Mouse (Mus musculus): ENCODE results near the gene Hhipl1. TPM values are rescaled to one million over a fixed set of nuclear protein-coding genes. Genes with fewer than 3 reads are reported as not detected.
A peak's percentile ranks its signal among the peaks of the same experiment; 100 is the strongest.

Hhipl1 gene
- polyA plus RNA-seq, 1 experiment from 2014 or later = 0.43 TPM

DNA sequence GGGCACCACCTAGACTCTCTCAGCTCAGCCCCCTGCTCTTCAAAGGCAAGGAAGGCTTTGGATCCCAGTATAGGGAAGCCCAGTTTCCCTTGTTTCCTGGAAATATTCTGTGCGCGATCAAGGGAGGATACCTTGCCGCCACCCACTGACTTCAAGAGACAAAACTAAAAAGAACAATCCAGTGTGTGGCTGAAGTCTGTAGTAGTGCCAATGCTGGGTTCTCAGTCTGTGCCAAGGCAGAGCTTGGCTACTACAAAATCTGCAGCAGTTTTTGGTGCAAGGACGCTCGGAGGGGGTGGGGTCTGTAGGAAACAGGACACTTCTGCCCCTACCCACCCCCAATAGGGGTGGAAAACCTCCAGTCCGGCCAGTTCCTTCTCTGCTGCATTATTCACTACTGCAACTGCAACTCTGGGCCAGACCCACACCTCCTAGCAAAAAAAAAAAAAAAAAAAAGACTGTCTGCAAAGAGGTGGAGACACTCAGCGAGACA, 33.9 kb upstream of the Hhipl1 start:
- Histone ChIP-seq H3K4me3 (replicated peaks; ENCODE audit: low read depth, low read length) (no peak overlapping the region), H3K4me1 (replicated peaks; ENCODE audit: insufficient read depth, low read length) (peaks cover 49% of the 10 kb centered on the region)

GRCm38 (mm10) chr12:108273466-108274312, 32.4 kb upstream of the Hhipl1 start:
- WGBS = 7% methylated on average over 21 of the region's 21 CpGs
- Histone ChIP-seq H3K27me3 (ENCODE audit: insufficient read depth, low read length) (no peaks in the 10 kb centered on the region), H3K4me2 (ENCODE audit: low read length) (peak overlapping the region; percentile 98), H3K9me3 (replicated peaks; ENCODE audit: low read length) (no peaks in the 10 kb centered on the region), H3K4me3 (replicated peaks; ENCODE audit: low read depth, low read length) (peak overlapping the region; percentile 69), H3K27ac (no peak overlapping the region), H3K36me3 (ENCODE audit: insufficient read depth, low read length) (no peaks in the 10 kb centered on the region), H3K4me1 (replicated peaks; ENCODE audit: insufficient read depth, low read length) (peaks cover 53% of the 10 kb centered on the region), H3K9ac (ENCODE audit: low read depth, low read length) (peak overlapping the region; percentile 79)
- no peak for ATAC-seq (replicated peaks; ENCODE audit: low FRiP score, low read depth)
- TF ChIP-seq CTCF (IDR thresholded peaks at IDR 0.05; ENCODE audit: low read depth) = no peak
- DNase-seq (ENCODE audit: low spot score) = no peak

More for the DNA sequence above, 33.9 kb upstream of the Hhipl1 start:
- ATAC-seq (replicated peaks; ENCODE audit: low FRiP score, low read depth) (no peak), DNase-seq (ENCODE audit: low spot score) (no peak)
- WGBS = 50% methylated on average over 7 of the region's 7 CpGs
- no peaks in the 10 kb centered on the region for H3K9me3 ChIP-seq (replicated peaks; ENCODE audit: low read length)
- H3K4me2 ChIP-seq (ENCODE audit: low read length) = peak overlapping the region; percentile 98
- TF ChIP-seq CTCF (IDR thresholded peaks at IDR 0.05; ENCODE audit: low read depth) = no peak
- no peaks in the 10 kb centered on the region for H3K27me3 ChIP-seq (ENCODE audit: insufficient read depth, low read length)
- H3K27ac ChIP-seq = no peak overlapping the region
- H3K9ac ChIP-seq (ENCODE audit: low read depth, low read length) = no peak overlapping the region
- H3K36me3 ChIP-seq (ENCODE audit: insufficient read depth, low read length) = no peaks in the 10 kb centered on the region

DNA sequence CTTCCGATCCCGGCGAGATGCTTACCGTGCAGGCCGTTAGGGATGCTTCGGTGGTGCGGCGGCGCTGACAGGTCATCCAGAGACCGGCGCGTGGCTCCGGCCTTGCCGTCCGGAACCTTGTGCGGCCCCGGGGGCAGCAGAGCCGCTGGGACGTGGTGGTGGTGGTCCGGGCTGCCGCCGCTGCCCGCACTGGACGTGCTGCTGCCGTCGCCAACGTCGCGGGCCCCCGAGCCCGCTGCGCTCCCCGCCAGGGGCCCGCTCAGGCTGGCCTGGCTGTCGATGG, 31.8 kb upstream of the Hhipl1 start:
- peak overlapping the region; percentile 98 for H3K4me2 ChIP-seq (ENCODE audit: low read length)
- peak overlapping the region; percentile 69 for H3K4me3 ChIP-seq (replicated peaks; ENCODE audit: low read depth, low read length)
- no peak for DNase-seq (ENCODE audit: low spot score)
- ATAC-seq (replicated peaks; ENCODE audit: low FRiP score, low read depth) = no peak
- WGBS = under 1% methylated on average over 35 of the region's 35 CpGs
- TF ChIP-seq CTCF (IDR thresholded peaks at IDR 0.05; ENCODE audit: low read depth) = no peak
- H3K4me1 ChIP-seq (replicated peaks; ENCODE audit: insufficient read depth, low read length) = peaks cover 53% of the 10 kb centered on the region
- no peak overlapping the region for H3K27ac ChIP-seq
- H3K9ac ChIP-seq (ENCODE audit: low read depth, low read length) = peak overlapping the region; percentile 79
- no peaks in the 10 kb centered on the region for H3K27me3 ChIP-seq (ENCODE audit: insufficient read depth, low read length)
- H3K36me3 ChIP-seq (ENCODE audit: insufficient read depth, low read length) = no peaks in the 10 kb centered on the region
- H3K9me3 ChIP-seq (replicated peaks; ENCODE audit: low read length) = no peaks in the 10 kb centered on the region

DNA sequence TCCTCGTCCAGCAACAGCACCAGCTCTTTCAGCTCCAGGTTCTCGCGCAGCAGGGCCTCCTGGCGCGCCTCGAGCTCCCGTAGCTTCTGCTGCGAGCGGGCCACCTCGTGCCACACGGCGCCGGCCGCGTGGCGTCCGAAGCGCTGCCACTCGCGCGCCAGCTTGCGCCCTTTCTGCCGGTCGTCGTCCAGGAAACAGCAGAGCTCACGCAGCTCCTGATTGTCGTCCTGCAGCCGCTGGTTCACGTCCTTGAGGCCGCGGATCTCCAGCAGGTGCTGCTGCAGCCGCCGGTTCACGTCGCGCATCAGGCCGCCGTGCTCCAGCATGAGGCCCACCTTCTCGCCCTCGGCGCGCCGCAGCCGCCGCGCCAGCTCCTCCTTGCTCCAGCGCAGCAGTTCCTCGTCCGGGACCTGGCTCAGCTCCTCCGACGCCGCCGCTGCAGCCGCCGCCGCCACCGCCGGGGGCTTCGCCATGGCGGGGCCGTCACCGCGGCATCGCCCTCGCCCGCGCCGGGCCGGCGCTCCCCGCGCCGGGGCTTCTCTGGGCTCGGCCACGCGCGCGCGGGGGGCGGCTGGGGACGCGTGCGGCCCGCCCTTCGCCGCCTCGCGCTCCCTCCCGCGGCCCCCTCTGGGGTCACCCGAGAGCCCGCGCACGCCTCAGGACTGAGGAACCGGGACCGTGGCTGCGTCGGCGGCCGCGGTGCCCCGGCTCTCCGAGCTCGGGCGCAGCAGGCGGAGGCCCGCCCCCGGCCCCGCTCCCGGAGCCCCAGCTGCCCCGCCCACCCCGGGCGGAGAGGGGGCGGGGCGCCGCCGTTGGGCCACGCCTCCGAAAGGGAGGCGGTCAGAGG, 31.2 kb upstream of the Hhipl1 start, which contains the start of gene Ccdc85c:
TSS of gene Ccdc85c (minus strand) at position 765 of the 847 bp plus-strand sequence.
- peak within 1 kb of the TSS; percentile 79 for H3K9ac ChIP-seq (ENCODE audit: low read depth, low read length)
- no peaks in the 10 kb centered on the region for H3K9me3 ChIP-seq (replicated peaks; ENCODE audit: low read length)
- no peak for DNase-seq (ENCODE audit: low spot score)
- H3K4me2 ChIP-seq (ENCODE audit: low read length) = peak within 1 kb of the TSS; percentile 98
- no peaks in the 10 kb centered on the region for H3K27me3 ChIP-seq (ENCODE audit: insufficient read depth, low read length)
- no peaks in the 10 kb centered on the region for H3K36me3 ChIP-seq (ENCODE audit: insufficient read depth, low read length)
- H3K4me1 ChIP-seq (replicated peaks; ENCODE audit: insufficient read depth, low read length) = peaks cover 53% of the 10 kb centered on the region
- TF ChIP-seq CTCF (IDR thresholded peaks at IDR 0.05; ENCODE audit: low read depth) = no peak
- no peak for ATAC-seq (replicated peaks; ENCODE audit: low FRiP score, low read depth)
- peak within 1 kb of the TSS; percentile 78 for H3K27ac ChIP-seq
- under 1% methylated on average over 92 of the region's 120 CpGs for WGBS
- peak within 1 kb of the TSS; percentile 69 for H3K4me3 ChIP-seq (replicated peaks; ENCODE audit: low read depth, low read length)

DNA sequence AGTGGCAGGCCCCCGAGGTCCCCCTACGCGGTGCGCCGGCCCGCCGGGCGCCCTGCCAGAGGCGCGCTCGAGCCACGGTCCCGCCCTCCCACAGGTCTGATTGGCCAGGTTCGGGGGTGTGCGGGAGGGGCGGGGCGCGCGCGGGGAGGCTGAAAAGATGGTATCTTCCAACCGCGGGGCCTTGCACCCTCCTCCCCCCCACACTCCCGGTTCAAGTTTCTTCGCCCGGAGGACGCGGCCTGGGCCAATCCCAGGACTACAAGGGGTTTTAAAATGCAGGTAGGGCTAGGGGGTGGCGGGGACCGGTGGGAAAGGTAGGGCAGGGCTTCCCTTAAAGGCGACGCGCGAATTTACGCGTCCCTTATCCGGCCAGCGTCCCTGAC, 30.6 kb upstream of the Hhipl1 start:
- Histone ChIP-seq H3K9me3 (replicated peaks; ENCODE audit: low read length) (no peaks in the 10 kb centered on the region), H3K9ac (ENCODE audit: low read depth, low read length) (peak overlapping the region; percentile 60), H3K4me2 (ENCODE audit: low read length) (peak overlapping the region; percentile 98), H3K27me3 (ENCODE audit: insufficient read depth, low read length) (no peaks in the 10 kb centered on the region), H3K4me3 (replicated peaks; ENCODE audit: low read depth, low read length) (peak overlapping the region; percentile 69), H3K27ac (peak overlapping the region; percentile 78), H3K4me1 (replicated peaks; ENCODE audit: insufficient read depth, low read length) (peaks cover 51% of the 10 kb centered on the region), H3K36me3 (ENCODE audit: insufficient read depth, low read length) (no peaks in the 10 kb centered on the region)
- no peak for TF ChIP-seq CTCF (IDR thresholded peaks at IDR 0.05; ENCODE audit: low read depth)
- DNase-seq (ENCODE audit: low spot score) (peak; percentile 97), ATAC-seq (replicated peaks; ENCODE audit: low FRiP score, low read depth) (peak; percentile 95)
- under 1% methylated on average over 36 of the region's 37 CpGs for WGBS
